Mouse (Mus musculus) ES-E14 (cell line): ENCODE measurements around the gene Gpatch3. TPM values are rescaled to one million over a fixed set of nuclear protein-coding genes. Genes with fewer than 3 reads are reported as not detected.

Source experiments
- DNase-seq: peaks from one replicate; pipeline ENCODE4 v3.0.0-alpha.2; 2013; ENCODE audit warnings: low read depth, low spot score
- H3K27ac ChIP-seq: 2 replicates; pipeline ENCODE4 v1.5.1; 2012; ENCODE audit warnings: low read depth, mild to moderate bottlenecking, low read length, moderate library complexity, mixed read lengths; ENCODE audit not compliant: poor library complexity, insufficient read depth, severe bottlenecking
- H3K36me3 ChIP-seq: 2 replicates; pipeline ENCODE4 v1.6.1; 2012; ENCODE audit warnings: mild to moderate bottlenecking, low read length, moderate library complexity, mixed read lengths; ENCODE audit not compliant: control insufficient read depth, poor library complexity, insufficient read depth, severe bottlenecking
- H3K4me1 ChIP-seq, 2 experiments: fragments of 150-350 bp in 1 of 2; sonication (generic) in 1 of 2; 2 replicates each; pipeline ENCODE4 v1.6.1; 2012; ENCODE audit warnings: low read length in 2 of 2, mild to moderate bottlenecking in 1 of 2, mixed read lengths in 1 of 2; ENCODE audit not compliant: control insufficient read depth in 2 of 2, insufficient read depth in 2 of 2, poor library complexity in 1 of 2
- H3K4me3 ChIP-seq, 2 experiments: fragments of 150-350 bp in 1 of 2; sonication (generic) in 1 of 2; 2 replicates each; pipeline ENCODE4 v1.5.1; 2012; ENCODE audit warnings: low read length in 2 of 2, low read depth in 1 of 2, mild to moderate bottlenecking in 1 of 2, mixed read lengths in 1 of 2; ENCODE audit not compliant: insufficient read depth in 1 of 2, poor library complexity in 1 of 2, severe bottlenecking in 1 of 2
- H3K9ac ChIP-seq: 2 replicates; pipeline ENCODE4 v1.6.1; 2012; ENCODE audit warnings: low read depth, mild to moderate bottlenecking, low read length, mixed read lengths; ENCODE audit not compliant: poor library complexity, insufficient read depth, severe bottlenecking
- H3K9me3 ChIP-seq: fragments of 150-350 bp; sonication (generic); 2 replicates; pipeline ENCODE4 v1.6.1; 2012; ENCODE audit warnings: low read depth, mild to moderate bottlenecking, low read length; ENCODE audit not compliant: control insufficient read depth, insufficient read depth
- CHD2 ChIP-seq: IDR thresholded peaks from 2 replicates; pipeline ENCODE4 v1.6.1; 2014; ENCODE audit warnings: mild to moderate bottlenecking, low read depth, low read length, inconsistent platforms
- HCFC1 ChIP-seq: IDR thresholded peaks from 2 replicates; pipeline ENCODE4 v1.6.1; 2012; ENCODE audit warnings: low read length, inconsistent platforms, borderline replicate concordance; ENCODE audit not compliant: insufficient read depth
- MAFK ChIP-seq: IDR thresholded peaks from 2 replicates; pipeline ENCODE4 v1.6.1; 2014; ENCODE audit warnings: mild to moderate bottlenecking, low read depth, low read length, inconsistent platforms; ENCODE audit not compliant: insufficient read depth
- ZC3H11A ChIP-seq: IDR thresholded peaks from 2 replicates; pipeline ENCODE4 v1.6.1; 2012; ENCODE audit warnings: low read depth, mild to moderate bottlenecking, inconsistent platforms, low read length, borderline replicate concordance
- ZNF384 ChIP-seq: IDR thresholded peaks from 2 replicates; pipeline ENCODE4 v1.6.1; 2012; ENCODE audit warnings: low read depth, low read length, inconsistent platforms
- in situ Hi-C, 2 experiments: fragments of 600-800 bp; cut with MboI; formaldehyde crosslinking; loops; one replicate each; pipeline ENCODE4 v1.15.1; 2025; ENCODE audit warnings: low sequenced_read_pairs in 2 of 2, inconsistent platforms in 1 of 2; ENCODE audit not compliant: unreplicated experiment in 2 of 2
- total RNA-seq: library from RNA; depleted of rRNA; stranded (reverse); fragments of 300-350 nt; gene quantifications from 2 replicates; pipeline ENCODE4 v1.2.3, GENCODE M21; 2012

Gene Gpatch3
- total RNA-seq, 1 experiment, result 19.9 TPM

DNA sequence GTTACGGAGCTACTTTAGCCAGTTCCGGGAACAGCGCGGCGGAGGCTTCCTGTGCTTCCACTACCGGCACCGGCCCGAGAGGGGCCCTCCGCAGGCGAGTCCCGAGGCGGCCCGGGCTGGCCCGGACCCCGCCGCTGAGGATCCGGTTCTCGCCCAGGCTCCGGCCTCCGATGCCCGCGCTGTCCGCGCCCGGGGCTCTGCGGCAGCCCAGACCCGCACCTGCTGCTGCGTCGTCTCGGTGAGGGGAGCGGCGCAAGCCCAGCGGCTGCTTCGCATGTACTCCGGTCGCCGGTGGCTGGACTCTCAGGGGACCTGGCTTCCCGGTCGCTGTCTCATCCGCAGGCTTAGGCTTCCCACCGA is 278 bp downstream of the Gpatch3 start:
- 0 out of 4 replicates have a peak, but pooled peaks cover 0 to 2% of the 10 kb centered on the region in 2 experiments for H3K4me1 ChIP-seq
- in situ Hi-C loops, result loop anchor here in 1 of 2 experiments (25.0 kb wide), 1 partner anchor 262 kb away; no protein-coding TSS in a partner anchor
- no peak overlapping the region; the same call in 1 of the 2 replicates for H3K27ac ChIP-seq

DNA sequence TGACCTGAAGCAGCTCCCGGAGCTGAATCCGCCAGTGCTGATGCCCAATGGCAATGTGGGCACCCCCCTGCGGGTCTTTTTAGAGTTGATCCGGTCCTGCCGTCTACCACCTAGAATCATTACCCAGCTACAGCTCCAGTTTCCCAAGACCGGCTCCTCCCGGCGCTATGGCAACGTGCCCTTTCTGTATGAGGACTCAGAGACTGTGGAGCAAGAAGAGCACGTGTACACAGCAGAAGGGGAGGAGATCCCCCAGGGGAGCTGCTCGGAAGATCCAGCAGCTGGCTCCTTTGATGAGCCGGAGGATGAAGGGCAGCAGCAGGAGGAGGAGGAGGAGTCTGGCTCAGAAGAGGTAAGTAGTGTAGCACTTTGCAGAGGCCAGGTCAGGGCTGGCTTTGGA is 3.4 kb downstream of the Gpatch3 start:
- TF ChIP-seq CHD2 (no peak), ZC3H11A (no peak), ZNF384 (no peak), MAFK (no peak), HCFC1 (no peak)
- H3K9me3 ChIP-seq, result no peaks in the 10 kb centered on the region
- H3K4me3 ChIP-seq, result peak overlapping the region; percentile 9 to 35; a peak in 1 of 4 replicates
- peak overlapping the region; percentile 50; the same call in 1 of the 2 replicates for H3K9ac ChIP-seq
- peaks cover 0 to 4% of the 10 kb centered on the region in 2 experiments; a peak in 2 of 4 replicates for H3K4me1 ChIP-seq
- H3K36me3 ChIP-seq, result peaks cover 23% of the 10 kb centered on the region
- peak overlapping the region; percentile 26; the same call in 1 of the 2 replicates for H3K27ac ChIP-seq
- in situ Hi-C loops, result loop anchor here in 1 of 2 experiments (25.0 kb wide), 1 partner anchor 259 kb away; no protein-coding TSS in a partner anchor
- DNase-seq, result peak; percentile 66

More for the DNA sequence above, 278 bp downstream of the Gpatch3 start:
- TF ChIP-seq ZC3H11A (no peak), HCFC1 (no peak), CHD2 (no peak), MAFK (no peak), ZNF384 (no peak)
- no peak for DNase-seq
- no peaks in the 10 kb centered on the region for H3K9me3 ChIP-seq
- H3K9ac ChIP-seq, result peak overlapping the region; percentile 89
- H3K36me3 ChIP-seq, result peaks cover 8% of the 10 kb centered on the region
- peak overlapping the region; percentile 75 to 85 for H3K4me3 ChIP-seq

DNA sequence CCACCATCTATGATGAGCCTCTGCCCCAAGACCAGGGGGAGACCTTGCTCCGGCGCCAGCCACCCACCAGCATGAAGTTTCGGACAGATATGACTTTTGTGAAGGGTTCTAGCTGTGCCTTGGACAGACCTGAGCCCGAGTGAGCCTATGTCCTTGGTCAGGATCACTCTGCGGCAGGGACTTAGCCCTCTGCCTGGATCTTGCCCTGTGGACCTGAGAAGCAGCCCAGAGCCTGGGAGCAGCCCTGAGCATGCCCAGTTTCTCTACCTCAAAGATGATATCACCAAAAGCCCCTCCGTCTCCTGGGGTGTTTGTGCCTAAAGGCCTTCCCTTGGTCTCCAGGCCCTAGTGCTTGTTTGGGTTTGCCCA is 9.1 kb downstream of the Gpatch3 start:
- no peak for DNase-seq
- Histone ChIP-seq H3K9me3 (no peaks in the 10 kb centered on the region), H3K27ac (peak overlapping the region; percentile 63; the same call in 1 of the 2 replicates), H3K9ac (peak overlapping the region; percentile 83), H3K4me3 (peak overlapping the region; percentile 74 to 100), H3K4me1 (peaks cover 0 to 8% of the 10 kb centered on the region in 2 experiments; a peak in 2 of 4 replicates), H3K36me3 (peaks cover 50% of the 10 kb centered on the region)
- in situ Hi-C loops, result loop anchor here in 1 of 2 experiments (25.0 kb wide), 1 partner anchor 254 kb away; no protein-coding TSS in a partner anchor
- TF ChIP-seq ZC3H11A, result no peak
- TF ChIP-seq ZNF384, result no peak
- no peak for TF ChIP-seq CHD2
- TF ChIP-seq MAFK, result no peak
- TF ChIP-seq HCFC1, result no peak

DNA sequence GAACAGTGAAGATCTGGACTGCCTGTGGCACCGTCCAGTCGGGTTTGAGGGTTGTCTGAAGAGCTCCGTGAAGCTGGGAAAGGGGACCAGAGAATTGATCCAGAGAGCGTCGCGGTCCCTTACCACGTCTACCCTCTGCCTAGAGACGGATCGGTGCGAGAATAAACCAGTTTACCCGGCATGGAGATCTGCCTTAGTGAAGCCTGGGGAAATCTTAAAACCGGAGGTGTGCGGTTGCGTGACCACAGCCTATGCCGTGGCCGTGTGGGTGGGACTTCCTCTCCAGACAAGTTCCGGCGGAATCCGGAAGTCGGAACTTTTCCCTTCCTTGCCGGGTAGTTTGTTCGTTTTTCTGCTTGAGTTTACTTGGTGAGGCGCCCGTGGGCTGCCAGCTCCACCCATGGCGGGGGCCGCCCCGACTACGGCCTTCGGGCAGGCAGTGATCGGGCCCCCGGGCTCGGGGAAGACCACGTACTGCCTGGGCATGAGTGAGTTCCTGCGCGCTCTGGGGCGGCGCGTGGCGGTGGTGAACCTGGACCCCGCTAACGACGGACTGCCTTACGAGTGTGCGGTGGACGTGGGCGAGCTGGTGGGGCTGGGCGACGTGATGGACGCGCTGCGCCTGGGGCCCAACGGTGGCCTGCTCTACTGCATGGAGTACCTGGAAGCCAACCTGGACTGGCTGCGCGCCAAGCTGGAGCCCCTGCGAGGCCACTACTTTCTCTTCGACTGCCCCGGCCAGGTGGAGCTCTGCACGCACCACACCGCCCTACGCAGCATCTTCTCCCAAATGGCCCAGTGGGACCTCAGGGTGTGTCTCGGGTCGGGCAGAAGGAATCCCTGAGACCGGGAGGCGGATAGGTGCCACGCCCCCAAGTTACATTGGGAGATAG is 9.8 kb downstream of the Gpatch3 start, which contains the start of gene Gpn2:
Gpn2 (plus strand) TSS at position 304 of the 893 bp plus-strand sequence.
- peaks cover 51% of the 10 kb centered on the region for H3K36me3 ChIP-seq
- H3K4me1 ChIP-seq, result peaks cover 0 to 8% of the 10 kb centered on the region in 2 experiments; a peak in 2 of 4 replicates
- no peak for TF ChIP-seq MAFK
- no peak for TF ChIP-seq ZC3H11A
- TF ChIP-seq ZNF384, result no peak
- TF ChIP-seq CHD2, result no peak
- no peak for TF ChIP-seq HCFC1
- in situ Hi-C loops, result loop anchor here in 1 of 2 experiments (25.0 kb wide), 1 partner anchor 253 kb away; no protein-coding TSS in a partner anchor
- DNase-seq, result peak; percentile 75
- H3K27ac ChIP-seq, result peak within 1 kb of the TSS; percentile 63
- peak within 1 kb of the TSS; percentile 83 for H3K9ac ChIP-seq
- peak within 1 kb of the TSS; percentile 74 to 100 for H3K4me3 ChIP-seq
- H3K9me3 ChIP-seq, result no peaks in the 10 kb centered on the region
